In genomic region chr15:94294084-94294483, GRCm38 (mm10) we compare ENCODE assay signal across 26 mouse cellular contexts.
A peak's percentile ranks its signal among the peaks of the same experiment; 100 is the strongest.
DNase-seq lines count a peak whose midpoint lies in the region; ATAC-seq and TF ChIP-seq lines count a peak whose summit lies in the region.
"Had no signal": no experiment of that assay in that cellular context is flagged by ENCODE, and none has a peak within 500 bp of the region (broad histone marks: within the 10 kb centered on the region; RNA-seq: fewer than 3 reads in every experiment).

No protein-coding gene starts in this region.

- no peak for ATAC-seq in kidney, embryonic 15.5 days (replicated peaks; ENCODE audit: low FRiP score)
- no peak for ATAC-seq in midbrain, embryonic 11.5 days (ENCODE audit: low FRiP score)
- no peak for ATAC-seq in midbrain, embryonic 13.5 days
- ATAC-seq in embryonic facial prominence, embryonic 15.5 days (ENCODE audit: insufficient number of reproducible peaks, low FRiP score, low TSS enrichment, low read depth): no peak
- ATAC-seq: activated CD4-positive, CD25-positive, alpha-beta regulatory T cell, adult 4 months; forebrain, embryonic 14.5 days; forebrain, postnatal 0 days; hindbrain, embryonic 16.5 days had no signal

- H3K4me2 ChIP-seq in kidney, embryonic 15.5 days: no peak overlapping the region
- no peak overlapping the region for H3K4me2 ChIP-seq in midbrain, embryonic 11.5 days
- no peak overlapping the region for H3K4me2 ChIP-seq in midbrain, embryonic 13.5 days (replicated peaks)
- no peak overlapping the region for H3K4me2 ChIP-seq in embryonic facial prominence, embryonic 15.5 days (replicated peaks)
- H3K4me2 ChIP-seq: heart, embryonic 12.5 days; heart, embryonic 15.5 days; hindbrain, embryonic 13.5 days had no signal

- no peaks in the 10 kb centered on the region for H3K9me3 ChIP-seq in kidney, embryonic 15.5 days (replicated peaks)
- H3K9me3 ChIP-seq in midbrain, embryonic 11.5 days (ENCODE audit: control insufficient read depth, low read length): no peaks in the 10 kb centered on the region
- H3K9me3 ChIP-seq in midbrain, embryonic 13.5 days: no peaks in the 10 kb centered on the region
- H3K9me3 ChIP-seq in embryonic facial prominence, embryonic 15.5 days (replicated peaks): no peaks in the 10 kb centered on the region
- H3K9me3 ChIP-seq: heart, embryonic 12.5 days; heart, embryonic 15.5 days; hindbrain, embryonic 10.5 days; hindbrain, embryonic 13.5 days had no signal

- H3K4me1 ChIP-seq in kidney, embryonic 15.5 days: no peaks in the 10 kb centered on the region
- no peaks in the 10 kb centered on the region for H3K4me1 ChIP-seq in kidney, adult 2 months (ENCODE audit: control insufficient read depth, insufficient read depth, low read length)
- no peaks in the 10 kb centered on the region for H3K4me1 ChIP-seq in midbrain, embryonic 11.5 days (ENCODE audit: control insufficient read depth, insufficient read depth, low read length)
- no peaks in the 10 kb centered on the region for H3K4me1 ChIP-seq in midbrain, embryonic 13.5 days (replicated peaks)
- H3K4me1 ChIP-seq in embryonic facial prominence, embryonic 15.5 days: 0 out of 2 replicates have a peak, but pooled peaks cover 3% of the 10 kb centered on the region
- H3K4me1 ChIP-seq: heart, embryonic 12.5 days; heart, embryonic 15.5 days; hindbrain, embryonic 10.5 days had no signal

- no peaks in the 10 kb centered on the region for H3K27me3 ChIP-seq in kidney, embryonic 15.5 days
- no peaks in the 10 kb centered on the region for H3K27me3 ChIP-seq in kidney, adult 2 months (replicated peaks; ENCODE audit: control insufficient read depth, insufficient read depth, low read length)
- no peaks in the 10 kb centered on the region for H3K27me3 ChIP-seq in midbrain, embryonic 11.5 days (ENCODE audit: control insufficient read depth, insufficient read depth, low read length)
- H3K27me3 ChIP-seq in midbrain, embryonic 13.5 days: no peaks in the 10 kb centered on the region
- H3K27me3 ChIP-seq in embryonic facial prominence, embryonic 15.5 days: no peaks in the 10 kb centered on the region
- H3K27me3 ChIP-seq: heart, embryonic 12.5 days; heart, embryonic 15.5 days; hindbrain, embryonic 13.5 days had no signal

- TF ChIP-seq POLR2A in kidney, adult 2 months (IDR thresholded peaks at IDR 0.05; ENCODE audit: low read depth, low read length): no peak

- H3K4me3 ChIP-seq in kidney, embryonic 15.5 days (replicated peaks): no peak overlapping the region
- no peak overlapping the region for H3K4me3 ChIP-seq in kidney, adult 2 months (ENCODE audit: insufficient read depth, low read depth, low read length)
- no peak overlapping the region for H3K4me3 ChIP-seq in midbrain, embryonic 11.5 days (ENCODE audit: low read depth, low read length)
- H3K4me3 ChIP-seq in midbrain, embryonic 13.5 days (replicated peaks): no peak overlapping the region
- H3K4me3 ChIP-seq in embryonic facial prominence, embryonic 15.5 days (replicated peaks): no peak overlapping the region
- H3K4me3 ChIP-seq: gastrocnemius, adult 2 months; heart, embryonic 12.5 days; heart, embryonic 15.5 days; hindbrain, embryonic 10.5 days; hindbrain, embryonic 13.5 days had no signal

- no peak overlapping the region for H3K9ac ChIP-seq in kidney, embryonic 15.5 days
- no peak overlapping the region for H3K9ac ChIP-seq in midbrain, embryonic 11.5 days (ENCODE audit: low read length)
- no peak overlapping the region for H3K9ac ChIP-seq in midbrain, embryonic 13.5 days (replicated peaks)
- H3K9ac ChIP-seq in embryonic facial prominence, embryonic 15.5 days: no peak overlapping the region
- H3K9ac ChIP-seq: forebrain, postnatal 0 days; heart, embryonic 12.5 days; heart, embryonic 15.5 days; hindbrain, embryonic 13.5 days had no signal

- no peaks in the 10 kb centered on the region for H3K36me3 ChIP-seq in kidney, embryonic 15.5 days
- no peaks in the 10 kb centered on the region for H3K36me3 ChIP-seq in kidney, adult 2 months (ENCODE audit: control insufficient read depth, insufficient read depth, low read length)
- H3K36me3 ChIP-seq in midbrain, embryonic 11.5 days (ENCODE audit: control insufficient read depth, insufficient read depth, low read length): no peaks in the 10 kb centered on the region
- no peaks in the 10 kb centered on the region for H3K36me3 ChIP-seq in midbrain, embryonic 13.5 days
- no peaks in the 10 kb centered on the region for H3K36me3 ChIP-seq in embryonic facial prominence, embryonic 15.5 days
- H3K36me3 ChIP-seq: heart, embryonic 12.5 days; heart, embryonic 15.5 days; hindbrain, embryonic 10.5 days; hindbrain, embryonic 13.5 days had no signal

- 0 out of 2 replicates have a peak overlapping the region, but pooled peaks have one; percentile 32 for H3K27ac ChIP-seq in kidney, embryonic 15.5 days
- no peak overlapping the region for H3K27ac ChIP-seq in kidney, adult 2 months (ENCODE audit: insufficient read depth, low read depth, low read length)
- no peak overlapping the region for H3K27ac ChIP-seq in midbrain, embryonic 11.5 days (ENCODE audit: low read depth, low read length)
- no peak overlapping the region for H3K27ac ChIP-seq in midbrain, embryonic 13.5 days
- H3K27ac ChIP-seq in embryonic facial prominence, embryonic 15.5 days (replicated peaks): peak overlapping the region; percentile 34
- H3K27ac ChIP-seq: gastrocnemius, adult 2 months; heart, embryonic 15.5 days; hindbrain, embryonic 10.5 days; hindbrain, embryonic 13.5 days had no signal

- DNase-seq in embryo, embryonic 11 days: peak; percentile 7
- DNase-seq in embryo, embryonic 9.5 days (ENCODE audit: extremely low spot score): no peak
- no peak for DNase-seq in kidney, adult 2 months
- DNase-seq in midbrain, embryonic 11.5 days (ENCODE audit: low spot score, missing footprints): peak; percentile 37
- DNase-seq in gastrocnemius, postnatal 4 days (ENCODE audit: low spot score in 2 of 2): no peak
- DNase-seq: adrenal gland, adult 8-10 months; adrenal gland, postnatal 25 days; cerebellum, adult 18-20 months; cerebellum, adult 9-10 months; cerebellum, postnatal 14 days; forebrain, postnatal 0 days; gastrocnemius, adult 2 months; gastrocnemius, postnatal 14 days; heart, adult 18-20 months; heart, postnatal 10 days; heart, postnatal 36 days had no signal

- no peak for TF ChIP-seq CTCF in kidney, adult 2 months (conservative IDR thresholded peaks at IDR 0.05; ENCODE audit: insufficient read depth, insufficient read length, low read depth, low read length)

- 53% methylated on average over 4 of the region's 4 CpGs for WGBS in kidney, embryonic 15.5 days
- 55% methylated on average over 4 of the region's 4 CpGs for WGBS in kidney, adult 2 months
- 78% methylated on average over 4 of the region's 4 CpGs for WGBS in midbrain, embryonic 11.5 days
- WGBS in midbrain, embryonic 13.5 days: 84% methylated on average over 4 of the region's 4 CpGs
- 29% methylated on average over 4 of the region's 4 CpGs for WGBS in embryonic facial prominence, embryonic 15.5 days

Comparison
In these comparisons a context has a peak if more than half of its experiments do, and no peak if none do; other contexts are left out.
1. DNase-seq: peak in embryo, embryonic 11 days (single experiment) and midbrain, embryonic 11.5 days (single experiment); none in embryo, embryonic 9.5 days (single experiment), kidney, adult 2 months (single experiment) and gastrocnemius, postnatal 4 days (0 of 2).
2. H3K27ac ChIP-seq: peak in kidney, embryonic 15.5 days (single experiment) and embryonic facial prominence, embryonic 15.5 days (single experiment); none in kidney, adult 2 months (single experiment), midbrain, embryonic 11.5 days (single experiment) and midbrain, embryonic 13.5 days (single experiment).